14 mouse cellular contexts compared by ENCODE assay signal in the genomic region with DNA sequence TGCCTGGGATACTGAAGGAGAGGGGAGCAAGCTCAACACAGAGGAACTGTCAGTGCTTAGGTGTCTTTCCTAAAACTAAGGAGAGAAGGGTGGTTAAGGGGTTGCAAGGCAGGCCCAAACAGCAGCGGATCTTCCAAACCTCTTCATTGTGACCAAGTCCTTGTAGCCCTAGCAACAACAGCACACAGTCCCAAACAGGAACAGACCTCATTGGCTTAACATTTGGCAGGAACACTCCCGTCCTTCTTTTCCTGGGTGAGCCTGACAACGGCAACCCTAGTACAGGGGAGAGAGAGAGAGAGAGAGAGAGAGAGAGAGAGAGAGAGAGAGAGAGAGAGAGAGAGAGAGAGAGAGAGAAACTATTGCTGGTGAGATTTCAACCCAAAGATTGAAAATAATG.
"Had no signal": no experiment of that assay in that cellular context is flagged by ENCODE, and none has a peak within 500 bp of the region (broad histone marks: within the 10 kb centered on the region; RNA-seq: fewer than 3 reads in every experiment).

No protein-coding gene starts in this region.

- H3K9me3 ChIP-seq: limb, embryonic 12.5 days; liver, embryonic 13.5 days; lung, embryonic 15.5 days; midbrain, embryonic 13.5 days; neural tube, embryonic 12.5 days had no signal

- ATAC-seq: liver, postnatal 0 days; midbrain, embryonic 13.5 days had no signal

- H3K27ac ChIP-seq: limb, embryonic 12.5 days; liver, embryonic 13.5 days; lung, embryonic 15.5 days; neural tube, embryonic 12.5 days had no signal

- H3K9ac ChIP-seq: limb, embryonic 12.5 days; liver, embryonic 13.5 days; liver, postnatal 0 days; lung, embryonic 15.5 days; midbrain, embryonic 13.5 days; neural tube, embryonic 12.5 days had no signal

- H3K36me3 ChIP-seq: limb, embryonic 12.5 days; liver, embryonic 13.5 days; lung, embryonic 15.5 days; midbrain, embryonic 13.5 days; neural tube, embryonic 12.5 days had no signal

- H3K27me3 ChIP-seq: limb, embryonic 12.5 days; lung, embryonic 15.5 days; midbrain, embryonic 13.5 days; neural tube, embryonic 12.5 days had no signal

- H3K4me3 ChIP-seq: limb, embryonic 12.5 days; liver, embryonic 13.5 days; lung, embryonic 15.5 days; midbrain, embryonic 13.5 days; myocyte; neural tube, embryonic 12.5 days had no signal

- H3K4me2 ChIP-seq: limb, embryonic 12.5 days; liver, embryonic 13.5 days; lung, embryonic 15.5 days; midbrain, embryonic 13.5 days; neural tube, embryonic 12.5 days had no signal

- H3K4me1 ChIP-seq: neural tube, embryonic 12.5 days had no signal

- DNase-seq: kidney, postnatal 10 days; layer of hippocampus, postnatal 36 days; liver; liver, embryonic 13.5 days; liver, postnatal 0 days; lung, postnatal 14 days; spleen, adult 18-20 months; thymus, adult 18-20 months; thymus, postnatal 14 days had no signal
